Mouse (Mus musculus) regulatory T cell (primary cell): Measurements from ENCODE around the gene Mgat5.

Experiments used
- in situ Hi-C: fragments of 300-600 bp; cut with MboI, MseI; formaldehyde crosslinking; loops from one replicate; pipeline ENCODE4 v1.15.1; 2025; ENCODE audit warnings: high pct_unique_total_duplicates

The Mgat5 gene

GRCm38 (mm10) chr1:127305582-127305981 is 100.8 kb downstream of the Mgat5 start:
- in situ Hi-C loops = loop anchor here (5.0 kb wide), 1 partner anchor 467 kb away; the partner anchor contains the start of gene Ccnt2

- in situ Hi-C loops = loop anchor here (5.0 kb wide), 1 partner anchor 466 kb away; the partner anchor contains the start of gene Ccnt2
Observed at GRCm38 (mm10) chr1:127306024-127306771, 101.4 kb downstream of the Mgat5 start.

- in situ Hi-C loops = loop anchor here (5.0 kb wide), 1 partner anchor 465 kb away; the partner anchor contains the start of gene Ccnt2
Observed at GRCm38 (mm10) chr1:127307361-127307760, 102.5 kb downstream of the Mgat5 start.

GRCm38 (mm10) chr1:127308207-127308725 is 103.5 kb downstream of the Mgat5 start:
- in situ Hi-C loops = loop anchor here (5.0 kb wide), 1 partner anchor 464 kb away; the partner anchor contains the start of gene Ccnt2

- in situ Hi-C loops = loop anchor here (5.0 kb wide), 1 partner anchor 463 kb away; the partner anchor contains the start of gene Ccnt2
Observed at GRCm38 (mm10) chr1:127308989-127309701, 104.3 kb downstream of the Mgat5 start.

GRCm38 (mm10) chr1:127310011-127310410 is 105.2 kb downstream of the Mgat5 start:
- in situ Hi-C loops = no loop called here

- in situ Hi-C loops = no loop called here
Observed at GRCm38 (mm10) chr1:127310703-127311102, 105.9 kb downstream of the Mgat5 start.

- in situ Hi-C loops = no loop called here
Observed at GRCm38 (mm10) chr1:127313652-127314350, 109.0 kb downstream of the Mgat5 start.

- in situ Hi-C loops = no loop called here
Observed at GRCm38 (mm10) chr1:127315763-127316627, 111.2 kb downstream of the Mgat5 start.

- in situ Hi-C loops = no loop called here
Observed at GRCm38 (mm10) chr1:127316651-127317050, 111.8 kb downstream of the Mgat5 start.

GRCm38 (mm10) chr1:127317541-127317940 is 112.7 kb downstream of the Mgat5 start:
- in situ Hi-C loops = no loop called here

- in situ Hi-C loops = no loop called here
Observed at GRCm38 (mm10) chr1:127318486-127318885, 113.7 kb downstream of the Mgat5 start.

- in situ Hi-C loops = no loop called here
Observed at GRCm38 (mm10) chr1:127319768-127320167, 115.0 kb downstream of the Mgat5 start.

- in situ Hi-C loops = no loop called here
Observed at GRCm38 (mm10) chr1:127320956-127321355, 116.1 kb downstream of the Mgat5 start.

- in situ Hi-C loops = no loop called here
Observed at GRCm38 (mm10) chr1:127321638-127322037, 116.8 kb downstream of the Mgat5 start.

GRCm38 (mm10) chr1:127322169-127322805 is 117.5 kb downstream of the Mgat5 start:
- in situ Hi-C loops = no loop called here

GRCm38 (mm10) chr1:127325601-127326198 is 120.9 kb downstream of the Mgat5 start:
- in situ Hi-C loops = no loop called here

- in situ Hi-C loops = no loop called here
Observed at GRCm38 (mm10) chr1:127327773-127328172, 123.0 kb downstream of the Mgat5 start.

- in situ Hi-C loops = no loop called here
Observed at GRCm38 (mm10) chr1:127328354-127328875, 123.6 kb downstream of the Mgat5 start.

GRCm38 (mm10) chr1:127329810-127330209 is 125.0 kb downstream of the Mgat5 start:
- in situ Hi-C loops = no loop called here
